Mouse (Mus musculus) heart, embryonic 14.5 days (tissue): ENCODE data around the gene Aamdc. TPM values are rescaled to one million over a fixed set of nuclear protein-coding genes. Genes with fewer than 3 reads are reported as not detected.

ENCODE experiments used
- ATAC-seq: fragments of 200-750 bp; cut with Nextera tagmentation; 2 replicates; pipeline ENCODE4 v1.8.0; 2017; ENCODE audit warnings: low read depth, moderate TSS enrichment; ENCODE audit not compliant: insufficient number of reproducible peaks, insufficient read depth, low FRiP score
- H3K27ac ChIP-seq, 2 experiments: fragments of 200-500 bp in 1 of 2; fragments of 300-500 bp in 1 of 2; sonication (generic) in 1 of 2; replicated peaks in 1 of 2; 2 replicates each; pipeline ENCODE4 v1.5.1; 2012 to 2014; ENCODE audit warnings: low read depth in 2 of 2, low read length in 2 of 2, control low read depth in 1 of 2, mild to moderate bottlenecking in 1 of 2, mixed read lengths in 1 of 2; ENCODE audit not compliant: control insufficient read depth in 1 of 2, insufficient read depth in 1 of 2
- H3K27me3 ChIP-seq: fragments of 300-500 bp; sonication (generic); 2 replicates; pipeline ENCODE4 v1.6.1; 2014; ENCODE audit warnings: mild to moderate bottlenecking, low read length, control low read depth; ENCODE audit not compliant: control insufficient read depth, insufficient read depth
- H3K36me3 ChIP-seq: fragments of 300-500 bp; sonication (generic); 2 replicates; pipeline ENCODE4 v1.6.1; 2014; ENCODE audit warnings: mild to moderate bottlenecking, control low read depth, low read length, mixed read lengths; ENCODE audit not compliant: control insufficient read depth, insufficient read depth
- H3K4me1 ChIP-seq, 2 experiments: fragments of 200-500 bp in 1 of 2; fragments of 300-500 bp in 1 of 2; sonication (generic) in 1 of 2; 2 replicates each; pipeline ENCODE4 v1.6.1; 2012 to 2014; ENCODE audit warnings: low read length in 2 of 2, control low read depth in 1 of 2, mixed read lengths in 1 of 2; ENCODE audit not compliant: control insufficient read depth in 2 of 2, insufficient read depth in 2 of 2
- H3K4me2 ChIP-seq: fragments of 300-500 bp; sonication (generic); 2 replicates; pipeline ENCODE4 v1.6.1; 2014; ENCODE audit warnings: mild to moderate bottlenecking, low read length
- H3K4me3 ChIP-seq, 2 experiments: fragments of 200-500 bp in 1 of 2; fragments of 300-500 bp in 1 of 2; sonication (generic) in 1 of 2; 2 replicates each; pipeline ENCODE4 v1.5.1; 2012 to 2014; ENCODE audit warnings: low read length in 2 of 2, mild to moderate bottlenecking in 2 of 2, control low read depth in 1 of 2, low read depth in 1 of 2, moderate library complexity in 1 of 2; ENCODE audit not compliant: control insufficient read depth in 1 of 2, insufficient read depth in 1 of 2
- H3K9ac ChIP-seq: fragments of 300-500 bp; sonication (generic); 2 replicates; pipeline ENCODE4 v1.6.1; 2014; ENCODE audit warnings: mild to moderate bottlenecking, low read length
- H3K9me3 ChIP-seq: fragments of 300-500 bp; sonication (generic); 2 replicates; pipeline ENCODE4 v1.6.1; 2016; ENCODE audit warnings: low read length, control low read depth; ENCODE audit not compliant: control insufficient read depth
- WGBS: fragments of 180-500 bp; shearing (Covaris S2); extraction: QIAGEN DNeasy Blood & Tissue Kit; methylation state at CpG from one replicate; pipeline ENCODE4 v1.1.7; 2014; 5-methylcytosine and 5-hydroxymethylcytosine counted together
- polyA plus RNA-seq: library from polyadenylated mRNA; unstranded; fragments of >200 nt; fragmentation: Nextera tagmentation; extraction: Ambion mirVana; gene quantifications from 2 replicates; pipeline ENCODE4 v1.2.1, GENCODE M21; 2014

Aamdc gene
- polyA plus RNA-seq, result 50.8 and 58.3 TPM in 2 replicates

DNA sequence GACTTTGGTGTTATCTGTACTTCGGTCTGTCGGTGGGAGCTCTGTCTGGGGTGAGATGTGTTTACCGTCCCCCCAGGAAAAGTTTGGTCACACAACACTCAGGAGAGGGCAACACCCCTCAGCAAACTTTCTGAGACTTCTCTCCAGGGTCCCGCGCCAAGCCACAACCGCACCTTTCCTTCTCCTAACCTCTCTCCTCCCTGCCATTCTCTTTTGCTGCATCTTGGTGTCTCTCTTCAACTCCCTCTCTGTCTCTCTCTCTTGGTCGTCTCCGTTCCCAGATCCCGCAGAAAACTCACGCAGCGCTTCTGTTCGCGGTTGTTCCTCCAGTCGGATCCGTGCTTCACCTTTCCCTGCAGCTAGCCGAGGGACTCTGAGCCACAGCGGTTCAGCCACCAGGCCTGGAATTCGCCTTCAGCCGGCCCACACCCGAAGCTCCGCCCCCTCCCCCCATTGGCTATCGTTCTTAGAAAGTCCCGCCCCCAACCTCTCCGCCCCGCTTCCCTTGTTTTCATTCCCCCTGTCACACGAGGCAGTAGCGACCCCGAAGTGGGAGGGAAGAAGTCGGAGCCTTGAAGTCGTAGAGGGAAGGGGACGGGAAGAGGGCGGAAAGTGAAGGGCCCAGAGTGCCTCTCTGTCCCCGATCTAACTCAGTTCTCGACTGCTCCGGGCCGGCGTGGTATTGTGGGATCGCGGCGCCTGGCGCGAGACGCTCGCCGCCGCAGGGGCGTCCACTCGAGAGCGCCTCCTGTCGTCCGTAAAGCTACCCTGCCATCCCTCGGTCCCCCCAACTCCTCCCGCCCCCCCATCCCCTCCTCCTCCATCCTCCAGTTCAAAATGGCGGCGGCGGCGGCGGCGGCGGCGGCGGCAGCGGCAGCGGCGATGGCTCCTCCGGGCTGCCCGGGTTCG is at the start of gene Aamdc, which contains the start of gene Rsf1:
Gene Aamdc, minus strand, starts transcription at position 431 of the 909 bp plus-strand sequence.
Gene Rsf1, plus strand, starts transcription at position 823 of the 909 bp plus-strand sequence.
- peak; percentile 95 for ATAC-seq
- H3K9ac ChIP-seq, result peak within 1 kb of the TSS; percentile 100
- H3K27ac ChIP-seq, result peak within 1 kb of the TSS; percentile 95 to 99
- H3K4me1 ChIP-seq, result peaks cover 0 to 21% of the 10 kb centered on the region in 2 experiments; a peak in 2 of 4 replicates
- H3K36me3 ChIP-seq, result 0 out of 2 replicates have a peak, but pooled peaks cover 3% of the 10 kb centered on the region
- H3K4me2 ChIP-seq, result peak within 1 kb of the TSS; percentile 92
- peaks cover 3% of the 10 kb centered on the region; the same call in 1 of the 2 replicates for H3K9me3 ChIP-seq
- H3K27me3 ChIP-seq, result no peaks in the 10 kb centered on the region
- under 1% methylated on average over 47 of the region's 68 CpGs for WGBS
- peak within 1 kb of the TSS; percentile 80 to 100 for H3K4me3 ChIP-seq

GRCm38 (mm10) chr7:97623402-97623801 is 44.1 kb upstream of the Aamdc start:
- H3K4me2 ChIP-seq, result no peak overlapping the region
- no peak overlapping the region for H3K9ac ChIP-seq
- H3K4me1 ChIP-seq, result 0 out of 4 replicates have a peak, but pooled peaks cover 0 to 5% of the 10 kb centered on the region in 2 experiments
- peaks cover 1% of the 10 kb centered on the region for H3K36me3 ChIP-seq
- H3K27me3 ChIP-seq, result no peaks in the 10 kb centered on the region
- no peak overlapping the region for H3K4me3 ChIP-seq
- no peaks in the 10 kb centered on the region for H3K9me3 ChIP-seq
- H3K27ac ChIP-seq, result no peak overlapping the region
- no peak for ATAC-seq

- Histone ChIP-seq H3K36me3 (peaks cover 8% of the 10 kb centered on the region), H3K9ac (no peak overlapping the region), H3K4me3 (no peak overlapping the region), H3K4me2 (no peak overlapping the region), H3K27me3 (no peaks in the 10 kb centered on the region), H3K9me3 (no peaks in the 10 kb centered on the region), H3K4me1 (0 out of 4 replicates have a peak, but pooled peaks cover 0 to 4% of the 10 kb centered on the region in 2 experiments), H3K27ac (no peak overlapping the region)
- 90% methylated on average over 1 of the region's 1 CpGs for WGBS
- no peak for ATAC-seq
Measured at GRCm38 (mm10) chr7:97622676-97623075, 43.4 kb upstream of the Aamdc start.

GRCm38 (mm10) chr7:97621346-97621745 is 42.0 kb upstream of the Aamdc start:
- no peaks in the 10 kb centered on the region for H3K9me3 ChIP-seq
- 96% methylated on average over 5 of the region's 5 CpGs for WGBS
- no peak overlapping the region for H3K27ac ChIP-seq
- no peak for ATAC-seq
- H3K4me2 ChIP-seq, result no peak overlapping the region
- no peaks in the 10 kb centered on the region for H3K4me1 ChIP-seq
- H3K9ac ChIP-seq, result no peak overlapping the region
- peaks cover 14% of the 10 kb centered on the region for H3K36me3 ChIP-seq
- no peaks in the 10 kb centered on the region for H3K27me3 ChIP-seq
- H3K4me3 ChIP-seq, result no peak overlapping the region

- Histone ChIP-seq H3K27me3 (no peaks in the 10 kb centered on the region), H3K27ac (no peak overlapping the region), H3K9me3 (no peaks in the 10 kb centered on the region), H3K36me3 (no peaks in the 10 kb centered on the region), H3K4me1 (peaks cover 0 to under 1% of the 10 kb centered on the region in 2 experiments; a peak in 2 of 4 replicates), H3K4me3 (no peak overlapping the region), H3K4me2 (no peak overlapping the region), H3K9ac (no peak overlapping the region)
- ATAC-seq, result no peak
- WGBS, result 81% methylated on average over 2 of the region's 2 CpGs
Measured at GRCm38 (mm10) chr7:97598548-97598947, 19.3 kb upstream of the Aamdc start.

GRCm38 (mm10) chr7:97593535-97593934 is 14.2 kb upstream of the Aamdc start:
- Histone ChIP-seq H3K4me3 (no peak overlapping the region), H3K9ac (no peak overlapping the region), H3K27ac (no peak overlapping the region), H3K27me3 (no peaks in the 10 kb centered on the region), H3K4me2 (no peak overlapping the region), H3K4me1 (peaks cover 10 to 25% of the 10 kb centered on the region in 2 experiments), H3K36me3 (no peaks in the 10 kb centered on the region), H3K9me3 (no peaks in the 10 kb centered on the region)
- ATAC-seq, result no peak
- WGBS, result 82% methylated on average over 2 of the region's 2 CpGs

DNA sequence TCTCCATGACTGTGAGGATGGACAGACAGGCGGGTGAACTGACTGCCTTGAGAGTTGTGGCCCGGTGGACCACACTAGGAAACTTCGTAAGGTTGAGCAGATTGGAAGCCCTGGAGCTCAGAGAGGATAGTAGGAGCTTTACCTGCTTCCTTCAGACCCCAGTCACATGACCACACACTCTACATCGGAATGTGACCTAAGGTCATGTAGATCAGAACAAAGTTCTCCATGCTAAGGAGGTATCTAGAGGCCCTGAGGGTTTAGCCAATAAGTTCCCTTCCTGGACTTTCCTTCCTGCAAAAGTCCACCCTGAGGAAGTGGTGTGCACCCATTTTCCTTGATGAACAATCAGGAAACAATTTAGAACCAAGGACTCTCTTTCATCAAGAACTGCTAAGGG is 13.1 kb upstream of the Aamdc start:
- H3K27me3 ChIP-seq, result no peaks in the 10 kb centered on the region
- 92% methylated on average over 4 of the region's 4 CpGs for WGBS
- no peak overlapping the region for H3K4me3 ChIP-seq
- no peaks in the 10 kb centered on the region for H3K36me3 ChIP-seq
- no peak overlapping the region for H3K4me2 ChIP-seq
- no peaks in the 10 kb centered on the region for H3K9me3 ChIP-seq
- ATAC-seq, result no peak
- no peak overlapping the region for H3K9ac ChIP-seq
- peaks cover 10 to 25% of the 10 kb centered on the region in 2 experiments for H3K4me1 ChIP-seq
- H3K27ac ChIP-seq, result no peak overlapping the region
